Mouse (Mus musculus) bone marrow, adult 2 months (tissue): ENCODE results near the gene Parp9.

Experiments used
- CTCF ChIP-seq: fragments of 200-500 bp; IDR thresholded peaks from 2 replicates; pipeline ENCODE4 v1.5.1; 2011; ENCODE audit warnings: low read length, control low read depth; ENCODE audit not compliant: control insufficient read depth, insufficient read depth
- POLR2A ChIP-seq: fragments of 200-500 bp; IDR thresholded peaks from 2 replicates; pipeline ENCODE4 v1.6.1; 2011; ENCODE audit warnings: low read depth, mild to moderate bottlenecking, control low read depth, low read length, borderline replicate concordance; ENCODE audit not compliant: control insufficient read depth

- no peak for TF ChIP-seq CTCF
- TF ChIP-seq POLR2A, result no peak
These were observed 45.3 kb downstream of the Parp9 start for GRCm38 (mm10) chr16:35983517-35984101.
